Mouse (Mus musculus) heart, embryonic 13.5 days (tissue): Measurements from ENCODE around the gene Cnnm2. TPM values are rescaled to one million over a fixed set of nuclear protein-coding genes. Genes with fewer than 3 reads are reported as not detected.

Experiments used
- polyA plus RNA-seq: library from polyadenylated mRNA; unstranded; fragments of >200 nt; fragmentation: Nextera tagmentation; extraction: Ambion mirVana; gene quantifications from 2 replicates; pipeline ENCODE4 v1.2.1, GENCODE M21; 2015

The Cnnm2 gene
- polyA plus RNA-seq, 1 experiment from 2014 or later, result 2.5 TPM

Other genes with a start within 250 kb of the Cnnm2 start
- gene Arl3, start 188.4 kb upstream of the Cnnm2 start, polyA plus RNA-seq, result 82.1 and 97.1 TPM in 2 replicates
- 8.1 and 9.1 TPM in 2 replicates for gene Sfxn2, start 188.2 kb upstream of the Cnnm2 start, polyA plus RNA-seq
- gene Wbp1l, start 162.5 kb upstream of the Cnnm2 start, polyA plus RNA-seq, result 41.6 and 42.0 TPM in 2 replicates
- 1.1 and 1.6 TPM in 2 replicates for gene Cyp17a1, start 88.4 kb upstream of the Cnnm2 start, polyA plus RNA-seq
- 17.4 and 17.6 TPM in 2 replicates for gene Borcs7, start 71.7 kb upstream of the Cnnm2 start, polyA plus RNA-seq
- gene As3mt, start 54.1 kb upstream of the Cnnm2 start, polyA plus RNA-seq, result 49.1 and 52.8 TPM in 2 replicates